Mouse (Mus musculus): ENCODE measurements around the gene Gm29609.

DNA sequence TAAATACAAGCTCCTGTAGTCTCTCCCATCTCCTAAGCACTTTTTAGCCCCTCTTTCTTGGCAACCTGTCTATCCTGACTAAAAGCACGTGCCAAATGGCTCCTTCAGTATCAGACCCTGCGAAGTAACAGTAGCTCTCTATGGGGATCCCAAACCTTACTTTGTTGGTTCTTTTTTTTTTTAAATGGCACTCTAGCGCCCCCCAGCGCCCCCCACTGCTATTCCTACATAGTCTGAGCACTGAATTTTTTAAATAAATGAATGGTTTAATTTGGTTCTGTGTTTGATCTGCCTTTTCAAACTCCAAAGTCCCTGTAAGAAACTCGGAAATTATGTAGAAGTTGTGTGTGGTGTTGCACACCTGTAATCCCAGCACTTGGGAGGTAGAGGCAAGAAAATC lies 53.7 kb downstream of the Gm29609 start:
- TF ChIP-seq POLR2A (IDR thresholded peaks at IDR 0.05; ENCODE audit: insufficient read depth, low read depth, low read length) = no peak
- no peak for TF ChIP-seq CTCF (IDR thresholded peaks at IDR 0.05; ENCODE audit: insufficient read depth, low read depth, low read length)
